Mouse (Mus musculus): ENCODE results near the gene Eng. TPM values are rescaled to one million over a fixed set of nuclear protein-coding genes. Genes with fewer than 3 reads are reported as not detected.

Eng gene
- polyA plus RNA-seq, 1 experiment = 713 TPM

- peak; percentile 30; the same call in 1 of the 2 replicates for TF ChIP-seq CTCF (IDR thresholded peaks at IDR 0.05; ENCODE audit: insufficient read depth, low read length)
- TF ChIP-seq POLR2A (IDR thresholded peaks at IDR 0.05; ENCODE audit: borderline replicate concordance, extremely low read depth, low read depth, low read length) = no peak
- DNase-seq = peak; percentile 80
- H3K4me1 ChIP-seq (ENCODE audit: control insufficient read depth, insufficient read depth, low read length) = peaks cover 17% of the 10 kb centered on the region
- peak overlapping the region; percentile 62 for H3K4me3 ChIP-seq (replicated peaks; ENCODE audit: extremely low read depth, low read depth, low read length)
- 13% methylated on average over 55 of the region's 55 CpGs for WGBS
Measured at GRCm38 (mm10) chr2:32606161-32607142, 39.9 kb upstream of the Eng start.

GRCm38 (mm10) chr2:32607262-32607947 is 39.0 kb upstream of the Eng start:
- Histone ChIP-seq H3K4me1 (ENCODE audit: control insufficient read depth, insufficient read depth, low read length) (peaks cover 12% of the 10 kb centered on the region), H3K4me3 (replicated peaks; ENCODE audit: extremely low read depth, low read depth, low read length) (peak overlapping the region; percentile 62)
- WGBS = 8% methylated on average over 34 of the region's 34 CpGs
- TF ChIP-seq CTCF (IDR thresholded peaks at IDR 0.05; ENCODE audit: insufficient read depth, low read length) (no peak), POLR2A (IDR thresholded peaks at IDR 0.05; ENCODE audit: borderline replicate concordance, extremely low read depth, low read depth, low read length) (peak; percentile 40; the same call in 1 of the 2 replicates)
- peak; percentile 56 for DNase-seq

- peak overlapping the region; percentile 48 for H3K4me3 ChIP-seq (replicated peaks; ENCODE audit: extremely low read depth, low read depth, low read length)
- DNase-seq = peak; percentile 65
- 10% methylated on average over 25 of the region's 25 CpGs for WGBS
Measured at GRCm38 (mm10) chr2:32608141-32608777, 38.1 kb upstream of the Eng start.

GRCm38 (mm10) chr2:32608778-32609435 is 37.5 kb upstream of the Eng start:
- H3K4me3 ChIP-seq (replicated peaks; ENCODE audit: extremely low read depth, low read depth, low read length) = peak overlapping the region; percentile 48
- no peak for DNase-seq
- TF ChIP-seq POLR2A (IDR thresholded peaks at IDR 0.05; ENCODE audit: borderline replicate concordance, extremely low read depth, low read depth, low read length) = no peak
- TF ChIP-seq CTCF (IDR thresholded peaks at IDR 0.05; ENCODE audit: insufficient read depth, low read length) = no peak
- H3K4me1 ChIP-seq (ENCODE audit: control insufficient read depth, insufficient read depth, low read length) = peaks cover 12% of the 10 kb centered on the region
- WGBS = 69% methylated on average over 18 of the region's 18 CpGs

More at GRCm38 (mm10) chr2:32608141-32608777, 38.1 kb upstream of the Eng start:
- TF ChIP-seq CTCF (IDR thresholded peaks at IDR 0.05; ENCODE audit: insufficient read depth, low read length) (no peak), POLR2A (IDR thresholded peaks at IDR 0.05; ENCODE audit: borderline replicate concordance, extremely low read depth, low read depth, low read length) (no peak)
- H3K4me1 ChIP-seq (ENCODE audit: control insufficient read depth, insufficient read depth, low read length) = peaks cover 12% of the 10 kb centered on the region

- Histone ChIP-seq H3K4me1 (ENCODE audit: control insufficient read depth, insufficient read depth, low read length) (peaks cover 12% of the 10 kb centered on the region), H3K4me3 (replicated peaks; ENCODE audit: extremely low read depth, low read depth, low read length) (peak overlapping the region; percentile 9)
- TF ChIP-seq CTCF (IDR thresholded peaks at IDR 0.05; ENCODE audit: insufficient read depth, low read length) (no peak), POLR2A (IDR thresholded peaks at IDR 0.05; ENCODE audit: borderline replicate concordance, extremely low read depth, low read depth, low read length) (peak; percentile 26; the same call in 1 of the 2 replicates)
- WGBS = 10% methylated on average over 23 of the region's 23 CpGs
- peak; percentile 66 for DNase-seq
Measured at GRCm38 (mm10) chr2:32610610-32611229, 35.7 kb upstream of the Eng start.

- WGBS = 83% methylated on average over 26 of the region's 26 CpGs
- no peak for DNase-seq
- Histone ChIP-seq H3K4me1 (ENCODE audit: control insufficient read depth, insufficient read depth, low read length) (peaks cover 10% of the 10 kb centered on the region), H3K4me3 (replicated peaks; ENCODE audit: extremely low read depth, low read depth, low read length) (no peak overlapping the region)
- no peak for TF ChIP-seq CTCF (IDR thresholded peaks at IDR 0.05; ENCODE audit: insufficient read depth, low read length)
- TF ChIP-seq POLR2A (IDR thresholded peaks at IDR 0.05; ENCODE audit: borderline replicate concordance, extremely low read depth, low read depth, low read length) = no peak
Measured at GRCm38 (mm10) chr2:32612274-32612673, 34.1 kb upstream of the Eng start.

GRCm38 (mm10) chr2:32617109-32617508 is 29.3 kb upstream of the Eng start:
- 97% methylated on average over 1 of the region's 1 CpGs for WGBS

GRCm38 (mm10) chr2:32617601-32618000 is 28.8 kb upstream of the Eng start:
- 89% methylated on average over 4 of the region's 4 CpGs for WGBS
- no peak for DNase-seq
- no peak overlapping the region for H3K4me3 ChIP-seq (replicated peaks; ENCODE audit: extremely low read depth, low read depth, low read length)
- TF ChIP-seq CTCF (IDR thresholded peaks at IDR 0.05; ENCODE audit: insufficient read depth, low read length) = peak; percentile 23; the same call in 1 of the 2 replicates
- TF ChIP-seq POLR2A (IDR thresholded peaks at IDR 0.05; ENCODE audit: borderline replicate concordance, extremely low read depth, low read depth, low read length) = no peak
- H3K4me1 ChIP-seq (ENCODE audit: control insufficient read depth, insufficient read depth, low read length) = peaks cover 8% of the 10 kb centered on the region

More at GRCm38 (mm10) chr2:32617109-32617508, 29.3 kb upstream of the Eng start:
- Histone ChIP-seq H3K4me1 (ENCODE audit: control insufficient read depth, insufficient read depth, low read length) (peaks cover 8% of the 10 kb centered on the region), H3K4me3 (replicated peaks; ENCODE audit: extremely low read depth, low read depth, low read length) (no peak overlapping the region)
- no peak for DNase-seq
- TF ChIP-seq CTCF (IDR thresholded peaks at IDR 0.05; ENCODE audit: insufficient read depth, low read length) (no peak), POLR2A (IDR thresholded peaks at IDR 0.05; ENCODE audit: borderline replicate concordance, extremely low read depth, low read depth, low read length) (no peak)
